Mouse (Mus musculus) midbrain, embryonic 10.5 days (tissue): ENCODE measurements around the gene Cbln1. TPM values are rescaled to one million over a fixed set of nuclear protein-coding genes. Genes with fewer than 3 reads are reported as not detected.

Experiments
- DNase-seq: peaks from one replicate; pipeline ENCODE4 v3.0.0-alpha.2; 2017; ENCODE audit warnings: low spot score
- H3K27ac ChIP-seq: fragments of 300-500 bp; sonication (generic); replicated peaks from 2 replicates; pipeline ENCODE4 v1.5.1; 2016; ENCODE audit warnings: mild to moderate bottlenecking
- H3K27me3 ChIP-seq: fragments of 300-500 bp; sonication (generic); 2 replicates; pipeline ENCODE4 v1.6.1; 2016; ENCODE audit warnings: low read depth, mild to moderate bottlenecking; ENCODE audit not compliant: poor library complexity, severe bottlenecking
- H3K36me3 ChIP-seq: fragments of 300-500 bp; sonication (generic); 2 replicates; pipeline ENCODE4 v1.6.1; 2016; ENCODE audit warnings: mild to moderate bottlenecking, moderate library complexity
- H3K4me1 ChIP-seq: fragments of 300-500 bp; sonication (generic); 2 replicates; pipeline ENCODE4 v1.6.1; 2016
- H3K4me3 ChIP-seq: fragments of 300-500 bp; sonication (generic); 2 replicates; pipeline ENCODE4 v1.5.1; 2016; ENCODE audit warnings: mild to moderate bottlenecking, moderate library complexity
- H3K9me3 ChIP-seq: fragments of 300-500 bp; sonication (generic); replicated peaks from 2 replicates; pipeline ENCODE4 v1.6.1; 2016; ENCODE audit warnings: mild to moderate bottlenecking
- WGBS: fragments of 180-500 bp; shearing (Covaris S2); methylation state at CpG from one replicate; pipeline ENCODE4 v1.1.7; 2016; 5-methylcytosine and 5-hydroxymethylcytosine counted together
- polyA plus RNA-seq: library from polyadenylated mRNA; unstranded; fragments of >200 nt; fragmentation: Nextera tagmentation; extraction: Ambion mirVana; gene quantifications from 2 replicates; pipeline ENCODE4 v1.2.1, GENCODE M21; 2016

Gene Cbln1
- polyA plus RNA-seq, 1 experiment from 2014 or later: 2.7 TPM

GRCm38 (mm10) chr8:87478221-87478620 lies 5.8 kb upstream of the Cbln1 start:
- H3K27ac ChIP-seq: no peak overlapping the region
- 78% methylated on average over 3 of the region's 3 CpGs for WGBS
- no peak overlapping the region for H3K4me3 ChIP-seq
- H3K4me1 ChIP-seq: peaks cover 43% of the 10 kb centered on the region
- no peak for DNase-seq
- no peaks in the 10 kb centered on the region for H3K9me3 ChIP-seq
- H3K27me3 ChIP-seq: peaks cover 39% of the 10 kb centered on the region
- no peaks in the 10 kb centered on the region for H3K36me3 ChIP-seq

- Histone ChIP-seq H3K27ac (no peak overlapping the region), H3K9me3 (no peaks in the 10 kb centered on the region), H3K4me3 (no peak overlapping the region), H3K27me3 (peaks cover 46% of the 10 kb centered on the region), H3K4me1 (peaks cover 52% of the 10 kb centered on the region), H3K36me3 (no peaks in the 10 kb centered on the region)
- DNase-seq: no peak
- WGBS: 67% methylated on average over 3 of the region's 3 CpGs
Measured at GRCm38 (mm10) chr8:87477102-87477645, 4.8 kb upstream of the Cbln1 start.

- H3K4me1 ChIP-seq: peaks cover 68% of the 10 kb centered on the region
- H3K4me3 ChIP-seq: no peak overlapping the region
- DNase-seq: peak; percentile 69
- no peaks in the 10 kb centered on the region for H3K9me3 ChIP-seq
- 39% methylated on average over 3 of the region's 3 CpGs for WGBS
- peaks cover 63% of the 10 kb centered on the region for H3K27me3 ChIP-seq
- no peaks in the 10 kb centered on the region for H3K36me3 ChIP-seq
- H3K27ac ChIP-seq: no peak overlapping the region
Measured at GRCm38 (mm10) chr8:87475551-87475950, 3.1 kb upstream of the Cbln1 start.

- H3K9me3 ChIP-seq: no peaks in the 10 kb centered on the region
- WGBS: 63% methylated on average over 8 of the region's 8 CpGs
- H3K4me1 ChIP-seq: peaks cover 79% of the 10 kb centered on the region
- H3K4me3 ChIP-seq: peak overlapping the region; percentile 72; the same call in 1 of the 2 replicates
- DNase-seq: no peak
- H3K27ac ChIP-seq: no peak overlapping the region
- H3K27me3 ChIP-seq: peaks cover 74% of the 10 kb centered on the region
- no peaks in the 10 kb centered on the region for H3K36me3 ChIP-seq
Measured at GRCm38 (mm10) chr8:87474379-87474778, 2.0 kb upstream of the Cbln1 start.

- H3K27ac ChIP-seq: no peak overlapping the region; the same call in 1 of the 2 replicates
- peaks cover 84% of the 10 kb centered on the region for H3K4me1 ChIP-seq
- no peaks in the 10 kb centered on the region for H3K9me3 ChIP-seq
- no peaks in the 10 kb centered on the region for H3K36me3 ChIP-seq
- DNase-seq: no peak
- 48% methylated on average over 2 of the region's 2 CpGs for WGBS
- peak overlapping the region; percentile 72 for H3K4me3 ChIP-seq
- H3K27me3 ChIP-seq: peaks cover 79% of the 10 kb centered on the region
Measured at GRCm38 (mm10) chr8:87473940-87474339, 1.5 kb upstream of the Cbln1 start.

- peak overlapping the region; percentile 72 for H3K4me3 ChIP-seq
- H3K27me3 ChIP-seq: peaks cover 80% of the 10 kb centered on the region
- H3K36me3 ChIP-seq: no peaks in the 10 kb centered on the region
- H3K9me3 ChIP-seq: no peaks in the 10 kb centered on the region
- WGBS: under 1% methylated on average over 30 of the region's 30 CpGs
- H3K4me1 ChIP-seq: peaks cover 90% of the 10 kb centered on the region
- DNase-seq: peak; percentile 54
- peak overlapping the region; percentile 86 for H3K27ac ChIP-seq
Measured at GRCm38 (mm10) chr8:87473314-87473713, 905 bp upstream of the Cbln1 start.

DNA sequence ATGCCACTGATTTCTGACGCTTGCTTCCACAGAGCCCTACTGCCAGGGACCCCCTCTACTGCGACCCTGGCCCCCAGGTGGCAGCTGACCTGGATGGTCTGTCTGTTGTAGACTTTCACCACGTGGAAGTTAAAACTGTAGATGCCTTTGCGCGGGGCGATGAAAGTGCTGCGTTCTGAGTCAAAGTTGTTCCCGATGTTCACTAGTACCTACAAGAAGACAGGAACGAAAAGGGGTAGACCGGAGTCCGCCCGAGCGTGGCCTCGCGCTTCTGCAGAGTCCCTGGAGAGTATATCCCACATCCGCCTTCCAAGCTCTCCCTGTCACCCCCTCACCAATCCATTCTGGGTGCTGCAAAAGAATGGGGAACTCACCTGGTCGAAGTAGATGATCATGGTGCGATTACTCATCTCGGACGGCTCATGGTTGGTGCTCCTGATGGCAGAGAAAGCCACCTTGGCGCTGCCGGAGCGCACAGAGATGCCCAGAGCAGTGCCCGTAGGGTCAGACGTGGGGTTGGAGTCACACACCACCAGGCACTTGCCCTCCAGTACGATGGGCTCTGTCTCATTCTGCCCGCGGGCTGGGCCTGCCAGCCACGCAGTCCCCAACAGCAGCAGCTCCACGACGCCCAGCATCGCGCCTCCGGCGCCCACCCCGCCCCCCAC lies 672 bp downstream of the Cbln1 start:
- Histone ChIP-seq H3K9me3 (no peaks in the 10 kb centered on the region), H3K27me3 (peaks cover 85% of the 10 kb centered on the region), H3K4me1 (peaks cover 84% of the 10 kb centered on the region), H3K27ac (peak overlapping the region; percentile 86), H3K36me3 (no peaks in the 10 kb centered on the region), H3K4me3 (peak overlapping the region; percentile 72)
- peak; percentile 61 for DNase-seq
- WGBS: under 1% methylated on average over 31 of the region's 36 CpGs

- H3K4me1 ChIP-seq: peaks cover 76% of the 10 kb centered on the region
- under 1% methylated on average over 32 of the region's 32 CpGs for WGBS
- no peaks in the 10 kb centered on the region for H3K36me3 ChIP-seq
- no peaks in the 10 kb centered on the region for H3K9me3 ChIP-seq
- DNase-seq: peak; percentile 56
- H3K4me3 ChIP-seq: peak overlapping the region; percentile 72
- H3K27ac ChIP-seq: peak overlapping the region; percentile 57; the same call in 1 of the 2 replicates
- peaks cover 87% of the 10 kb centered on the region for H3K27me3 ChIP-seq
Measured at GRCm38 (mm10) chr8:87470834-87471602, 1.4 kb downstream of the Cbln1 start.

- H3K4me3 ChIP-seq: peak overlapping the region; percentile 72
- WGBS: under 1% methylated on average over 59 of the region's 59 CpGs
- H3K4me1 ChIP-seq: peaks cover 68% of the 10 kb centered on the region
- H3K9me3 ChIP-seq: no peaks in the 10 kb centered on the region
- H3K36me3 ChIP-seq: no peaks in the 10 kb centered on the region
- peaks cover 96% of the 10 kb centered on the region for H3K27me3 ChIP-seq
- DNase-seq: peak; percentile 59
- H3K27ac ChIP-seq: peak overlapping the region; percentile 57; the same call in 1 of the 2 replicates
Measured at GRCm38 (mm10) chr8:87469931-87470833, 2.2 kb downstream of the Cbln1 start.

GRCm38 (mm10) chr8:87468958-87469815 lies 3.2 kb downstream of the Cbln1 start:
- WGBS: 2% methylated on average over 45 of the region's 45 CpGs
- DNase-seq: peak; percentile 57

GRCm38 (mm10) chr8:87468416-87468957 lies 3.9 kb downstream of the Cbln1 start:
- no peak for DNase-seq
- H3K4me1 ChIP-seq: peaks cover 51% of the 10 kb centered on the region
- H3K27me3 ChIP-seq: peaks cover 96% of the 10 kb centered on the region

More at GRCm38 (mm10) chr8:87468958-87469815, 3.2 kb downstream of the Cbln1 start:
- no peak overlapping the region for H3K27ac ChIP-seq
- H3K27me3 ChIP-seq: peaks cover 97% of the 10 kb centered on the region
- no peaks in the 10 kb centered on the region for H3K9me3 ChIP-seq
- no peaks in the 10 kb centered on the region for H3K36me3 ChIP-seq
- H3K4me1 ChIP-seq: peaks cover 58% of the 10 kb centered on the region
- peak overlapping the region; percentile 72 for H3K4me3 ChIP-seq

More at GRCm38 (mm10) chr8:87468416-87468957, 3.9 kb downstream of the Cbln1 start:
- H3K9me3 ChIP-seq: no peaks in the 10 kb centered on the region
- H3K4me3 ChIP-seq: peak overlapping the region; percentile 72
- under 1% methylated on average over 23 of the region's 23 CpGs for WGBS
- H3K36me3 ChIP-seq: no peaks in the 10 kb centered on the region
- no peak overlapping the region for H3K27ac ChIP-seq
